Mouse (Mus musculus) kidney, adult 11 months (tissue): ENCODE measurements around the gene Mad2l2.

ENCODE experiments used
- DNase-seq: peaks from one replicate; pipeline ENCODE4 v3.0.0; 2022

Gene Mad2l2

DNA sequence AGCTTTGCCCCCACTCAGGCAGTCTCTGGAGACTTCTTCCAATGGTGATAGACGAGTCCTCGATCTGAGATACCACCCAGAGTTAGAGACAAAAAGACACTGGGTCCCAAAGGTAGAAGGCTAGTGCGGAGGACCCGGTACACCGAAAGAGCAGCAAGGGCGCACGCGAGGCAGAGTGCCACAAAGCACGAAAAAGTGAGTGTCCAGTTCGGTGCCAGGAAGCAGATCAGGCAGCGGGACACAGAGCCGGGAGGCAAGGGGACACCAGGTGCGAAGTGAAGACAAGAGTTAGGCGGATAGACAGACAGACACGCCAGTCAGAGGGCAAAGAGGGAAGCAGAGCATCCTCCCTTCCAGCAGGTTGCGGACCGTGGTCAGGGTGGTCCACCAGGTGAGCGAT is at the start of gene Mad2l2:
Gene Mad2l2, plus strand, starts transcription at position 252 of the 400 bp plus-strand sequence.
- no peak for DNase-seq

DNA sequence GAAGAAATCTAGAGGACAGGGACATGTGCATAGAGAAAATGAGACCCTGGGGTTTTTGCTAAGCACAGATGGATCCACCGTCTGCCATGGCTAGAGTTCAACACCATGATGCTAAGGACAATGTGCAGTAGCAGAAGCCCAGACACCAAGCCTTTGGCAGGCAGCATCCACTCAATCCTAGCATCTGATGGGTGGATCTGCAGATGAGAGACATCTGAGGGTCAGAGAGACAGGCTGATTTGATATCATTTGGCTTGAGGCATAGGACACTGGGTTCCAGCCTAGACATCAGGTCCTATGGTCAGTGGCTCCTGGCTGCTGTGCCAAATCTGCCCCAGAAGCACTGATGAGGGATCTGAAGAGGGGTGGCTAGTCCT is 49.6 kb upstream of the Mad2l2 start:
- DNase-seq, result no peak

DNA sequence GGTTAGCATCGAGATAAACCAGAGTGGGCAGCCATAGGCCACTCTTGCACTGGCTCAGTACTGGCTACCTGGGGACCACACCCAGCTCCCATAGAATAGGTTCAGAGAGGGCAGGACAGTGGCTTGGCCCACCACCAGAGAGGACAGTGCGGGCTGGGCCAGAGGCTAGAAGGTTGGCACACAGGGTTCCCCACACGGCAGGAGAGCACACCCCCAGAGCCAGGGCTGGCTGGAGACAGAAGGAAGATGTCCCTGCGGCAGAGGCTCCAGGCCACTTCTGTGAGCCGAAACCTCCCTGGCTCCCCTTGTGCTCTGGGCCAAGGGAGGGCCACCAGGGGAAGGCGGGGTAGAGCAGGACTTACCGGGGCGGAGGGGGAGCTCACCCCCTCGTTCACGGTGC is 49.0 kb upstream of the Mad2l2 start:
- DNase-seq, result no peak

DNA sequence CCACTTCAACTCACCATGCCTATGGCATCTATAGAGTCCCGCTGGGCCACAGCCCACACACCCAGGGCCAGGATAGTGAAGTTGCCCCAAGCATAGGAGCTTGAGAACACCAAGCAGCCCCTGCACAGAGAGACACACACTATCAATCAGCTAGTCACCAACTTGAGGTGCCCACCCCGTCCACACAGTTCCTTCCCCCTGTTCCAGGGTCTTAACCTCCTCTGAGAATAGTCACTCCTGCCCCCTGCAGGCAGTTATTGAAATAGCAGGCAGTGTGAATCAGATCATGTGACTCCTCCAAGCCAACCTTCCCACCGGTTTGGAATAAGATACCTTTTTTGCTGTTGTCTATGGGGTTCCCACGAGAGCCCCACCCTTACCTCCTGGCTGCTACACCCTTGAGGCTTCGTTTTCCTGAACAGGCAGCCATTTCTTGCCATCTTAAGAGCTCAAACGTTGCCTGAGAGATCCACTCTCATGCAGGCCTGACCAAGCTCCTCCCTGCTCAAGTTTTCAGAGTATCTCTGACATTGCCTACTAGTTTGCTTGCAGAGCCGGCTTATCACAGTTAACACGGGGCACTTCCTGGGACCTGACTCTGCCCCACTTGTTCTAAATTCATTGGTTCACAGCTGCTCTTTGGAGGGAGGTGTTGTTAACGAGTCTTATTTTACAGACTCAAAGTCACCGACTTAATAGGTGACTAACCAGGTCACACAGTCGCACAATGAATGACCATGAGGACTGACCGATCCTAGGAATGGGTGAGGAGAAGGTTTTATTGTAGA is 47.7 kb upstream of the Mad2l2 start:
- peak; percentile 55 for DNase-seq

DNA sequence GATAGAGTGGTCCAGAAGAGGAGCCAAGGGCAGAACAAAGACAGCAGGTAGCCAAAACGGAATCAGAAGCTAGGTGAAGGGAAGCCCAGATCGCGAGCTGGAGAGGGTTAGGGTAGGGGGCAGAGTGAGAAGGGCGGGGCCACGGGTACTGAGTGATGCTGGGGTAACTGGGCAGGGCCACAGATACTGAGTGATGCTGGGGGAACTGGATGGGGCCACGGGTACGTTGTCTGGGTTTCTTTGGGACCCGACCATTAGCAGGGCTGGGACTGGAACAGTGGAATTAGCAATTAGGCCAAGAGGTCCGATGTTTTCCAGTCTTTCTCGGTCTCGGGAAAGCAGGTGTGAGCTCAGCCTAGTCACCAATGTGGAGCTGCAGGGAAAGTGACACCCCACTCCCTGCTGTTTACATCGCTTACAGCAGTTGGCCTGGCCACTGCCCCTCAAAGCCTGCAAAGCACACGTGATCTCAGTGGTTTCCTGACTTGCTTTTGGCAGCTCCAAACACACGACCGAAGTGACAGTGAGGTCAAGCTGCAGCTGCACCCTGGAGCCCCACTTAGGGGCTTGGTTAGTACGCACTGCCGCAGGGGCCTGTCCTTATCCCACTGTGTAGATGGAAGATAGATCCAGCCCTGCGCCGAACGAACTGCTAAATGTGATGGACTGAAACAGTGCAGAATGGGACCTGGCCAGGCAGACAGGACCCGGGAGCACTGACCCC is 46.8 kb upstream of the Mad2l2 start:
- peak; percentile 60 for DNase-seq

DNA sequence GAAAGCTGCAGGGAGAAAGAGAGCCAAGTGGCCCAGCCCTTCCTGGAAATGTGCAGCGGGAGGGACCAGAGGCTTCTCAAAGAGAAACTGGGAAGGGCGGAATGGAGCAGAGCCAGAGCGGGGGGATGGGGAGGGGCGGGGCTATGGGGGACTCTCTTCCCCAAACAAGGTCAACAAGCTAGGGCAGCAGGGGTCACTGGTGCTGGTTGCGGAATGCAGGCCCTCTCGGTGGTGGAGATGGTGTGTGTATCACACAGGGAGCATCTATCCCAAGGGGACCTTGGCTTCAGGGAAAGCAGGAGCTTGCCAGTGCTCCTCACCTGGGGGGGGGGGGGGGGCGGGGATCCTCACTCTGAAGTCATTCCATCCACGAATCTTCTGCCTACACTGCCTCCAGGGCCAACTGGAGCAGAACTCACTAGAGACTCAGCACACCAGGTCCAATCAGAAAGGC is 45.9 kb upstream of the Mad2l2 start:
- peak; percentile 60 for DNase-seq

DNA sequence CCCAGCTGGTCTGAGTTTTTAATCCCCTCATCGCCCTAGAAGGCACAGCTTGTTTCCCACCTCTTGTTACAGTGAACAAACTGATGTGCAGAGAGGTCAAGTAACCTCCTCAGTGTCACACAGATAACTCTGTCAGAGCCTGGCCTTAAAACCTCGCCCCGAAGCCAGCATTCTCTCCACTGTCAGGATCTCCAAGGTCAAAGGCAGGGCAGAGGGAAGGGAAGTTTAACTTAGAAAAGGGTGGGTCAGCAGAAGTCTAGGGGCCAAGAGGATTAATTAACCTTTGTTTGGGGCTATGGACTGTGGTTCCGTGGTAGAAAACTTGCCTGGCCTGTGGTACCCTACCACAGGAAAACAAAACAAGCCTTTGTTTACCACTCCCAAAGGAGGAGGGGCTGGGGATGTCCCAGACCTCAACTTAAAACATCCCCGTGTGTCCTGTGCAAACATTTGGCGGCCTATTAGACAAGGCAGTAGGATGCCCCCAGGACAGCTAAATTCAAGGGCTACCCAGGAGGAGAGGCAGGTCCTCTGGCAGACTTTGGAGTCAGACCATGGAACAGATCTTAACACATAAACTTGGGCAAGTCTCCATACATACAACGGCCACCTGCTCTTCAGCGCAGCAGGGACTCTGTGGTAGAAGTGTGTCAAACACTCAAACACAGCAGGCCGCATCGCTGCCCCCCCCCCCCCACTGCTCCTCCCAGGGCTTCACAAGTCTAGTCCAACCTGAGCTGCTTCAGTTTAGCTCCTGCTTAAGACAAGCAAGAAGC is 44.9 kb upstream of the Mad2l2 start:
- peak; percentile 45 for DNase-seq

DNA sequence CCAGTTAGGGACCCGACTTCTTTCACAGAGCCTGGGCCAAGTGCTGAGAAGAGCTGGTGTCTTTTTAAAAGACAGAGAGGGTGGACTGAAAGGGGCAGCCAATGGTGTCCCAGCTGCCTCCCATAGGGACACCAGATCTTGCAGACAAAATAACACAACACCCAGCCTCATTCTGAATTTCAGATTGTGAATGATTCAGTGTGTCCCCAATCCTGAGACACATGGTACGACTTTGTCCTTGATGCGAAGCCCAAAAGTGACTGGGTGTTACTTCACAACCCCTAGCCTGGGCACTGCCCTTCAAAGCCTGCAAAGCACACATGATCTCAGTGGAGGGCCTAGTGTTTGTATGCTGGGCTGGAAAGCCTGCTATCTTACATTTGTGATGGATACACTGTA is 44.3 kb upstream of the Mad2l2 start:
- no peak for DNase-seq

DNA sequence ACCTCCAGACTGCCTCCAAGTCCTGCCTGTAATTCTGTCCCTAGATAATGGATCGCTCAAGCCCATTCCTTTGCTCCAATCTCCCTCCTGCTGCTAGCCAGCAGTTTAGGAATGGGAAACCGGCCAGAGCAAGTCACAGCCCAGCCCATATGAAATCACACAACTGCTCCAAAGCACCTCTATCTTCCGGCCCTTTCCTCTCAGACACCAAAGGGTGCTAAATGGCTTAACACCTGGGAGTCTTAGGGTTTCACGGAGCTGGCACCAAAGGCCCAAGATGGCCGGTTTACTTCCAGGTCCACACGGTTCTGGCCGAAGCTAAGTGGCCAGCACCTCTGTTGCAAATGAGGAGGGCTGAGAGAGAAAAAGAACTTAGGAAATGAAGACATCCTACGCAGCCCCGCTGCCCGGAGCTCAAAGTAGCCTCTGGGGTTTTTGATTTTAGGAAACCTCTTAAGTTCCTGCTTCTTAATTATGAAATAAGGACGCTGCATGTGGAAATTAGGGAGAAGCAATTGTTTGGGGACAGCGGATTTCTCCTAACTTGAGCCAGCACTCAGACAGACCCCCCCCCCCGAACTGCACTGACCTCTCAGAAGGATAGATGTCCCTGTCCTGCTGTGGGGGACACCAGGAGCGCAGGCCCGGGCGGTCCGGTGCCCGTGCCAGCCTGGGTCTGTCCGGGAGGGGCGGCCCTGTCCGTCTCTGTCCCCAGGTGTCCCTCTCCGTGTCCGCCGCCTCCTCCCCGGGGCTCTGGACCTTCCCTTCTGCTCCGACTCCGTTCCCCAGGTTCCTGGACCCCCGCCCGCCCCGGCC is 42.9 kb upstream of the Mad2l2 start:
- DNase-seq, result peak; percentile 66

DNA sequence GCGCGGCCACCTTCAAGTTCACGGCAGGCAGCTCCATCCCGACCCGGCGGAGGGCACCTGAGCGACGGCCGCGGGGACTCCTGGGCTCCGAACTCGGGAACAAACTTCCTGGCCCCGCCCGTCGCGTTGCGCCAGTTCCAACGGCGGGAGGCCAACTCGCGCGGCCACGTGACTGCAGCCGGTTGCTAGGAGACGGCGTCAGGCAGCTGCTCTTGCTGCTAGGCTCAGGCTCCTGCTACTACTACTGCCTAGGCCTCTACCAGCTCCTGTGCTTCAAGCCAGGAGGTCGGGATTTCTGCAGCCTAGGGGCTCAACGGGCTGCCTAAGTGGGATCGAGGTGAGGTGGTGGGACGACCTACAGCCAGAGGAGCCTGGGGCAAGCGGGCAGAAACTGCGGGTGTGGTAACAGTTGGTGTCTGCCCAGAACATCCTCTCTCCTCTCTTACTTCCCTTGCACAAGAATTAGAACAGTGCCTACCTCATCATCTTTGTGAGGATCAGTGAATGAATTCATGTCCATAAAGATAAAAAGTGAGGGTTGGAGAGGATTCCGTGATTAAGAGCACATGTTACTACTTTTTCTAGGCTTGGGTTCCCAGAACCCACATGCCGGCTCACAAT is 42.2 kb upstream of the Mad2l2 start, which contains the start of gene Agtrap:
Gene Agtrap, minus strand, starts transcription at position 125 of the 621 bp plus-strand sequence.
- peak; percentile 95 for DNase-seq

DNA sequence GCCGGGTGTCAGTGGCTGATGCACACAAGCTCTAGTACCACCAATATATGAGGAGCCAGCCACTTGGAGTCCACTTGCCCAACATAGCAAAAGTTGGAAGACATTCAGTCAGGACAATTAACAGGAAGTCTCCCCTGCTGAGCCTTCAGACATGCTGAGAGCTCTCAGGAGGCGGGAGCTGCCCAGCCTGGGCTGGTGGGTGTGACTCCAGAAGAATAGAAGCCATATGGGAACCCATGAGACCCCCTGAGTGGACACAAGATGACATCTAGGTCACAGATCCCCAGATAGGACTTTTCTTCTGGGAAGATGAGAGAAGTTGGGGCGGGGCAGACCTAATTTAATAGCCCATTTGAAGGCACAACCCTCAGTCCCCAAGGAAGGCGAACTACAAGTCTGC is 41.0 kb upstream of the Mad2l2 start:
- no peak for DNase-seq

DNA sequence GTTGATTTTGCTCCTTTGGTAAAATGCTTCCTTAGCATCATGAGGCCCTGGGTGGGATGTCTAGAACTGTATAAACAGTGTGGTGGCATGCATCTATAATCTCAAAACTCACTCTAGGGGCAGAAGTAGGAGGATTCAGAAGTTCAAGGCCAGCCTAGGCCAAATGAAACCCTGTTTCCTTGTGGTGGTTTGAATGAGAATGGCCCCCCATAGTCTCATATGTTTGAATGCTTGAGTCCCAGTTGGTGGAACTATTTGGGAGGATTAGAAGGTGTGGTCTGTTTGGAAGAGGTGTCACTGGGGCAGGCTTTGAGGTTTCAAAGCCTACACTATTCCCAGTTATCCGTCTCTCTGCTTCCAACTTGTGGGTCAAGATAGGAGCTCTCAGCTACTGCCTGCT is 39.0 kb upstream of the Mad2l2 start:
- no peak for DNase-seq

DNA sequence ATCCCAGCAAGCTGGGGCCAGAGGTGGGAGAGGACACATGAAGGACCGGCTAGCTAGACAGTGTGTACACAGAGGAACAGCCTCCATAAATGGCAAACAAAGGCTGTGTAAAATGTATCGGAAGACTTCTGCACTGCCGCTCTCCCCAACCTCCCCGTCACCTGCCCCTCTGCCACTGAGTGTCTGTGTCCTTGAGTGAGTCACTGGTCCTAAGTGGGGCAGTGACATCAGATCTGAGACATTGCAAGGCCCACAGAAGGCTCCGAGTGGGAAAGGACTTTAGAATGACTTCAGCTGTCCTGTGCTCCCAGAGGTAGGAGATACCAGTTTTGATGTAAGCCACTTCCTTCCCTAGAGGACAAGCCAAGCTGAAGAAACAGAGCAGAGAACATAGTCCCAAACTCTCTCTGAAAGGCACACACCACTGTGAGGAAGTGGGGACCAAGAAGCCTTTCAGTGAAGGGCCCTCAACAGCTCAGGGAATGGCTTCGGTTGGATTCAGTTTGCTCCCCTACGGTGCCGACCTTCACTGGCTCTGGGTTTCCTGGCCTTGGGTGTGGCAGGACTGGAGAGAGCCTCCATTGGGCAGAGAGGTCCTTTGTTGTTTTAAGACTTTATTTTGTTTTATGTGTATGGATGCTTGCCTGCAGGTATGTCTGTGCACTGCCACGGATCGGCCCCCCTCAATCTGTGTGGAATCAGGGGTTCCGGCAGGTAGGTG is 37.5 kb upstream of the Mad2l2 start:
- DNase-seq, result no peak

DNA sequence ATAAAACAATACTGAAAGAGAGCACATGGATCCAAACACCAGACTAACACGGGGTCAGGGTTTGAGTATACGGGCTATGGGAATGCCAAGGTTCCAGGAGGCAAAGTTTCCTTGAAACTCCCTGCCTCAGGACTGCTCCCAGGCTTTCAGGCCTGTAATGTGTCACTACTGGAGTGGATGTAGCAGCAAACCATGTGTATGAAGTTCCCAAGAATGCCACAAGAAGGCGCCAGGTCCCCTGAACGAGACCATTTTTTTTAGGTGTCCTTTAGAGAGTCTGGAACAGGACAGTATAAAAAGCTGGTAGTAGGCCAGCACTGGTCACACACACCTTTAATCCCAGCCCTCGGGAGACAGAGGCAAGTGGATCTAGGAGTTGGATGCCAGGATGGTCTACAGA is 36.0 kb upstream of the Mad2l2 start:
- no peak for DNase-seq

DNA sequence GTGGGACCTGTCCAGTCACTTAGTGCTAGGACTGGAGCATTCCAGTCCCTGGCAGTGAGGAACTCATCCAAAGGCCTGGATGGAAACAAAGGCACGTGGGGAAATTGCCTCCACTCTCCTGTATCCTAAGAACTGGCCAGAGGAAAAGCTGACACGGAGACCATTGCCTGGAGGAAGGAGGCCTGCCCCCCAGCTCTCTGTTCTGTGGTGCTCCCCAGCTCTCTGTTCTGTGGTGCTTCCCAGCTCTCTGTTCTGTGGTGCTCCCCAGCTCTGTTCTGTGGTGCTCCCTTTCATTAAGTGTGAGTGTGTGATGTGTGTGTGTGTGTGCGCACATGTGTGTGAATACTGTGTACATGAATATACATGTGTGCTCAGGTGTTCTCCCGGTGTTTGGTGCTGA is 35.1 kb upstream of the Mad2l2 start:
- no peak for DNase-seq

DNA sequence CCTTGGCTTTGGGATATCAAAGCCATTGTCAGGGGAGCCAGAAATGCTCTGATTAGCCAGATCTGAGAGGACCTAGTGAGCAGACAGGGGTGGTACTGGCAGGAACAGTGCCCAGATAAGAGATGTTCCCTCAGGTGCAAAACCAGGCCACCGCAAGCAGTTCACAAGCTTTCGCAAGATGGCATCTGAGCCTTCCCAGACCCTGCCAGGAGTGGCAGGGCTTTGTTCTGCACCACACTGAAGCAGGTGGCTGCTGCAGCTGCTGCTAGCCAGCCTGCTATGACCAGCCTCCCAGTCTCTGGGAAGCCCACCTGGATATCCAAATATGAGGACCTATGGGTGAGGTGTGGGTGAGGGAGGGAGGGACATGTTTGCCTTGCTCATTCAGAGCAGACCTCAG is 32.2 kb upstream of the Mad2l2 start:
- DNase-seq, result no peak

DNA sequence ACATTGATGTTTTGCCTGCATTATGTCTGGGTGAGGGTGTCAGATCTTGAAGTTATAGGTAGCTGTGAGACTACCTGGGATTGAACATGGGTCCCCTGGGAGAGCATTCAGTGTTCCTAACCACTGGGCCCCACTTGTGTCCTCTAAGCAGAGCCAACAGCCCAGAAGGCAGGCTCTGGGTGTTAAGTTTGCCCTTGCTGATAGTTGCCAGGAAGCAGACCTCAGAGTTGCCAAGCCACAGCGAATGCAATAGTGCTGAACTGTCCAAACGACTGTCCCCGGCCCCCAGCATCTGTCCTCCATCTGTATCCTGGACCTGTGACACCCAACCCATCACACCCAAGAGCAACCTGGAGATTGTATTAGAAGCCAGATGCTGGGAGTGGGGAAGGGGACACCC is 31.5 kb upstream of the Mad2l2 start:
- no peak for DNase-seq

DNA sequence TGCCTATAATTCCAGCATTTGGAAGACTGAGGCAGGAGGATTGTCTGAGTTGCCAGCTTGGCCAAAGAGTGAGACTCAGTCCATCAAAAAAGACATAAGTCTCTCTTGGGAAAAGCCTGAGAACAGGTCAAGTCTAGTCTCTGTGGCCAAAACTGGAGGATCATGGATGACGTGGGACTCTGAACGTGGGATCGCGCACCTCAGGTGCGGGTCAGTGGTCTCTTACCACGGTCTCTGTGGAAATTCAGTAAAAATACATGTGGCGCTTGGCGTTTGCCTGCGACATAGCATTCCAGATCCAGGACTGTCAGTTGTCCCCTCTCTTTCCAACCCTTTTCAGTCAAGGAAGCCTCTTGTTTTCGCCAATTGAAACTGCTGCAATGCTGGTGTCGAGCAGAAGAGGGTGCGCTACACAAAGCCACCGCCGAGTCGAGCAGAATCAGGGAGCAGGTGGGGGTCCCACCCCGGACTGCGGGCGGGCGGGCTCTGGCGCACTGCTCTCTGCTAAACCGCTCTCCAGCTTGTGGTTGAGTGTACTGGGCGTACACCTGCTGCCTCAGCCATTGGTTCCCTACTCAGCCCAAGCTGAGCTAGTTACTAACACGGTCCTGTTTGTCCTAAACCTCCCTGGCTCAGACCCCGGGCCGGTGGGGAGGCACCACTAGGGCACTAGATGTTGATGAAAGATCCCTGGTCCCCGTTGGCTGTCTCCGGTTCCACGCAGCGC is 28.2 kb upstream of the Mad2l2 start:
- DNase-seq, result no peak

DNA sequence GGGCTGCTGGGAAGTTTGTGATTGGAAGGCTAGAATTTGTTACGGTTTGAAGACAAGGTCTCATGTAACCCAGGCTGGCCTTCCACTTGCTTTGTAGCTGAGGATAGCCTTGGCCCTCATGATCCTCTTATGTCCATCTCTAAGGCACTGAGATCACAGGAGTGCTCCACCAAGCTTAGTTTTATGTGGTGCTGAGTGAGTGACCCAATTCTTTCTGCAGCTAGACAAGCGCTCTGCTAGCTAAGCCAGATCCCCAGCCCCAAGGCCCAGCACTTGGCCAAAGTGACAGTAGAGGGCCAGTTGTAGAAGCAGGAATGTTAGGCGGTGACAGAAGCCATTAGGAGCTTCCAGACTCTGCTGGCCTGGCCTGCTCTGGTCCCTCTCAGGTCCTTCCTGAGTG is 26.0 kb upstream of the Mad2l2 start:
- DNase-seq, result no peak

DNA sequence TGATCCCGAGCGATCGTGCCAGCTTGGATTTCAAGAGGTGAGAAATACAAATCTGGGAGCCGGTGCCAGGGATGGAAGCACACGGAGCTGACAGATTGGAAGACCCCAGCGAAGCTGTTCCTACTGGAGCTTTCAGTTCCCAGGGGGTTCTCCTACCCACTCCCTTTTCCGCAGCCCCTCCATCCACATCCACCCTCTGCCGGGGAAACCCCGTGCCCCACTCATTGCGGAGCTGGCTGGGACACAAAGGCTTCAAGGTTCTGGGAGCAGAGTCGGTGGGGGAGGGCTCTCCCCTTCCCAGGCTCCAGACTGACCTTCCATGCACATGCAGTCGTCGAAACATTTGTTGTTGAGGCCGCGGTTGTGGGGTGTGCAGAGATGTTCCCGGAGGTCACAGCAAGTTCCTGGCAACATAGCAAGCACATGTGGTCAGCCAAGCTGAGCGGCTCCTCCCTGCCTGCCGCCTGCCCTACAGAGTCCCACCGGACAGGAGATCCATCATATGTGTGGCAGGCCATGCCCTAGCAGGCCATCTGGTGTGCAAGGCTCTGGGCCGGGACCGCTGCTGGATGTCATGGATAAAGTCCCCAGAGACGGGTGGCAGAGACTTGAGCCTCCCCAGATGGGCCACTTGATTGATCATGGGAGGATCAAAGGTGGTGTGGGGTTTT is 22.4 kb upstream of the Mad2l2 start:
- DNase-seq, result no peak
